Mouse (Mus musculus) embryonic facial prominence, embryonic 10.5 days (tissue): ENCODE measurements around the gene 6330409D20Rik. TPM values are rescaled to one million over a fixed set of nuclear protein-coding genes. Genes with fewer than 3 reads are reported as not detected.
A peak's percentile ranks its signal among the peaks of the same experiment; 100 is the strongest.

Experiments
- DNase-seq: peaks from one replicate; pipeline ENCODE4 v3.0.0-alpha.2; 2017; ENCODE audit warnings: low spot score
- H3K27ac ChIP-seq: fragments of 300-500 bp; sonication (generic); replicated peaks from 2 replicates; pipeline ENCODE4 v1.5.1; 2016; ENCODE audit warnings: mild to moderate bottlenecking
- H3K27me3 ChIP-seq: fragments of 300-500 bp; sonication (generic); replicated peaks from 2 replicates; pipeline ENCODE4 v1.6.1; 2016; ENCODE audit warnings: low read depth, mild to moderate bottlenecking; ENCODE audit not compliant: poor library complexity, severe bottlenecking
- H3K36me3 ChIP-seq: fragments of 300-500 bp; sonication (generic); replicated peaks from 2 replicates; pipeline ENCODE4 v1.6.1; 2016; ENCODE audit warnings: mild to moderate bottlenecking, moderate library complexity
- H3K4me1 ChIP-seq: fragments of 300-500 bp; sonication (generic); 2 replicates; pipeline ENCODE4 v1.6.1; 2016
- H3K4me3 ChIP-seq: fragments of 300-500 bp; sonication (generic); 2 replicates; pipeline ENCODE4 v1.5.1; 2016; ENCODE audit warnings: mild to moderate bottlenecking, moderate library complexity
- H3K9me3 ChIP-seq: fragments of 300-500 bp; sonication (generic); 2 replicates; pipeline ENCODE4 v1.6.1; 2016; ENCODE audit warnings: mild to moderate bottlenecking
- WGBS: fragments of 180-500 bp; shearing (Covaris S2); methylation state at CpG from one replicate; pipeline ENCODE4 v1.1.7; 2016; 5-methylcytosine and 5-hydroxymethylcytosine counted together
- polyA plus RNA-seq: library from polyadenylated mRNA; unstranded; fragments of >200 nt; fragmentation: Nextera tagmentation; extraction: Ambion mirVana; gene quantifications from 2 replicates; pipeline ENCODE4 v1.2.1, GENCODE M21; 2016

The 6330409D20Rik gene
- polyA plus RNA-seq, 1 experiment from 2014 or later, result 0.57 TPM

GRCm38 (mm10) chr2:32714987-32715425, 25.8 kb downstream of the 6330409D20Rik start:
- DNase-seq, result no peak
- WGBS, result 66% methylated on average over 4 of the region's 4 CpGs
- Histone ChIP-seq H3K27me3 (no peaks in the 10 kb centered on the region), H3K4me3 (no peak overlapping the region), H3K9me3 (no peaks in the 10 kb centered on the region), H3K4me1 (peaks cover 47% of the 10 kb centered on the region), H3K36me3 (peaks cover 16% of the 10 kb centered on the region), H3K27ac (peak overlapping the region; percentile 97)

- Histone ChIP-seq H3K36me3 (peaks cover 22% of the 10 kb centered on the region), H3K27me3 (no peaks in the 10 kb centered on the region), H3K9me3 (no peaks in the 10 kb centered on the region), H3K4me3 (peak overlapping the region; percentile 90; the same call in 1 of the 2 replicates), H3K4me1 (peaks cover 53% of the 10 kb centered on the region), H3K27ac (peak overlapping the region; percentile 97)
- DNase-seq, result no peak
- 52% methylated on average over 11 of the region's 11 CpGs for WGBS
Observed at GRCm38 (mm10) chr2:32714117-32714986, 26.5 kb downstream of the 6330409D20Rik start.

- peak within 1 kb of the TSS; percentile 90 for H3K4me3 ChIP-seq
Observed at GRCm38 (mm10) chr2:32712934-32713817, 27.6 kb downstream of the 6330409D20Rik start, which contains the start of gene Cdk9. Cdk9 (minus strand) TSS chr2:32713076.

GRCm38 (mm10) chr2:32712586-32712933, 28.3 kb downstream of the 6330409D20Rik start:
- peak; percentile 97 for DNase-seq
- Histone ChIP-seq H3K4me3 (peak overlapping the region; percentile 90), H3K4me1 (peaks cover 45% of the 10 kb centered on the region), H3K9me3 (no peaks in the 10 kb centered on the region), H3K27ac (peak overlapping the region; percentile 97), H3K27me3 (no peaks in the 10 kb centered on the region), H3K36me3 (peaks cover 40% of the 10 kb centered on the region)
- WGBS, result under 1% methylated on average over 44 of the region's 44 CpGs

More at GRCm38 (mm10) chr2:32712934-32713817, 27.6 kb downstream of the 6330409D20Rik start, which contains the start of gene Cdk9:
- Histone ChIP-seq H3K36me3 (peaks cover 34% of the 10 kb centered on the region), H3K27me3 (no peaks in the 10 kb centered on the region), H3K27ac (peak within 1 kb of the TSS; percentile 97), H3K4me1 (peaks cover 45% of the 10 kb centered on the region), H3K9me3 (no peaks in the 10 kb centered on the region)
- under 1% methylated on average over 72 of the region's 79 CpGs for WGBS
- DNase-seq, result peak; percentile 93

GRCm38 (mm10) chr2:32712108-32712551, 28.7 kb downstream of the 6330409D20Rik start:
- H3K27me3 ChIP-seq, result no peaks in the 10 kb centered on the region
- H3K4me1 ChIP-seq, result peaks cover 45% of the 10 kb centered on the region
- H3K9me3 ChIP-seq, result no peaks in the 10 kb centered on the region
- H3K4me3 ChIP-seq, result peak overlapping the region; percentile 90
- peaks cover 44% of the 10 kb centered on the region for H3K36me3 ChIP-seq
- DNase-seq, result peak; percentile 78
- WGBS, result under 1% methylated on average over 41 of the region's 41 CpGs
- peak overlapping the region; percentile 97 for H3K27ac ChIP-seq

GRCm38 (mm10) chr2:32711301-32712056, 29.3 kb downstream of the 6330409D20Rik start:
- no peak for DNase-seq

GRCm38 (mm10) chr2:32710425-32710824, 30.4 kb downstream of the 6330409D20Rik start:
- H3K36me3 ChIP-seq, result peaks cover 62% of the 10 kb centered on the region
- H3K27me3 ChIP-seq, result no peaks in the 10 kb centered on the region
- H3K4me3 ChIP-seq, result no peak overlapping the region
- DNase-seq, result no peak
- H3K27ac ChIP-seq, result no peak overlapping the region
- peaks cover 45% of the 10 kb centered on the region for H3K4me1 ChIP-seq
- H3K9me3 ChIP-seq, result no peaks in the 10 kb centered on the region
- 85% methylated on average over 5 of the region's 5 CpGs for WGBS

More at GRCm38 (mm10) chr2:32711301-32712056, 29.3 kb downstream of the 6330409D20Rik start:
- H3K4me3 ChIP-seq, result peak overlapping the region; percentile 90
- peaks cover 45% of the 10 kb centered on the region for H3K4me1 ChIP-seq
- H3K36me3 ChIP-seq, result peaks cover 51% of the 10 kb centered on the region
- H3K9me3 ChIP-seq, result no peaks in the 10 kb centered on the region
- WGBS, result 31% methylated on average over 9 of the region's 9 CpGs
- no peaks in the 10 kb centered on the region for H3K27me3 ChIP-seq
- H3K27ac ChIP-seq, result peak overlapping the region; percentile 97

GRCm38 (mm10) chr2:32709521-32710137, 31.2 kb downstream of the 6330409D20Rik start:
- Histone ChIP-seq H3K27ac (no peak overlapping the region), H3K36me3 (peaks cover 69% of the 10 kb centered on the region), H3K4me1 (peaks cover 37% of the 10 kb centered on the region), H3K4me3 (0 out of 2 replicates have a peak overlapping the region, but pooled peaks have one; percentile 15), H3K9me3 (no peaks in the 10 kb centered on the region), H3K27me3 (no peaks in the 10 kb centered on the region)
- WGBS, result 96% methylated on average over 20 of the region's 20 CpGs
- DNase-seq, result no peak

GRCm38 (mm10) chr2:32708643-32709042, 32.2 kb downstream of the 6330409D20Rik start:
- Histone ChIP-seq H3K9me3 (no peaks in the 10 kb centered on the region), H3K36me3 (peaks cover 79% of the 10 kb centered on the region), H3K4me3 (no peak overlapping the region), H3K27me3 (no peaks in the 10 kb centered on the region), H3K27ac (no peak overlapping the region), H3K4me1 (peaks cover 27% of the 10 kb centered on the region)
- peak; percentile 82 for DNase-seq
- 46% methylated on average over 3 of the region's 3 CpGs for WGBS

- Histone ChIP-seq H3K27ac (no peak overlapping the region), H3K27me3 (no peaks in the 10 kb centered on the region), H3K4me3 (no peak overlapping the region), H3K36me3 (peaks cover 96% of the 10 kb centered on the region), H3K4me1 (peaks cover 16% of the 10 kb centered on the region), H3K9me3 (no peaks in the 10 kb centered on the region)
- WGBS, result 94% methylated on average over 6 of the region's 6 CpGs
- no peak for DNase-seq
Observed at GRCm38 (mm10) chr2:32706971-32707370, 33.8 kb downstream of the 6330409D20Rik start.

- DNase-seq, result no peak
- Histone ChIP-seq H3K4me3 (no peak overlapping the region), H3K9me3 (no peaks in the 10 kb centered on the region), H3K27ac (no peak overlapping the region), H3K27me3 (no peaks in the 10 kb centered on the region), H3K36me3 (peaks cover 84% of the 10 kb centered on the region), H3K4me1 (peaks cover 6% of the 10 kb centered on the region; the same call in 1 of the 2 replicates)
- WGBS, result 89% methylated on average over 7 of the region's 7 CpGs
Observed at GRCm38 (mm10) chr2:32705018-32705417, 35.8 kb downstream of the 6330409D20Rik start.
